In genomic region chr14:45563577-45563976, GRCm38 (mm10) we compare ENCODE assay signal across 8 mouse cellular contexts. TPM values are rescaled to one million over a fixed set of nuclear protein-coding genes. Genes with fewer than 3 reads are reported as not detected.
DNase-seq lines count a peak whose midpoint lies in the region; ATAC-seq lines count a peak whose summit lies in the region.

No protein-coding gene starts in this region.

- 80% methylated on average over 1 of the region's 1 CpGs for whole genome bisulfite sequencing in hindbrain, embryonic 16.5 days
- 100% methylated on average over 1 of the region's 1 CpGs for WGBS in stomach, embryonic 14.5 days

- H3K27ac ChIP-seq in hindbrain, embryonic 16.5 days (ENCODE audit: low read depth, low read length): peak overlapping the region; percentile 40; the same call in 1 of the 2 replicates
- no peak overlapping the region for H3K27ac ChIP-seq in stomach, embryonic 14.5 days (ENCODE audit: low read length)

- H3K27me3 ChIP-seq in hindbrain, embryonic 16.5 days (replicated peaks; ENCODE audit: control insufficient read depth, insufficient read depth, low read length): no peaks in the 10 kb centered on the region
- no peaks in the 10 kb centered on the region for H3K27me3 ChIP-seq in stomach, embryonic 14.5 days (ENCODE audit: control insufficient read depth, insufficient read depth, low read length)

- no peaks in the 10 kb centered on the region for H3K36me3 ChIP-seq in hindbrain, embryonic 16.5 days (ENCODE audit: control insufficient read depth, insufficient read depth, low read length)
- H3K36me3 ChIP-seq in stomach, embryonic 14.5 days (ENCODE audit: control insufficient read depth, insufficient read depth, low read length): no peaks in the 10 kb centered on the region

- H3K4me1 ChIP-seq in hindbrain, embryonic 16.5 days (ENCODE audit: control insufficient read depth, insufficient read depth, low read depth, low read length): peaks cover 7% of the 10 kb centered on the region
- 0 out of 2 replicates have a peak, but pooled peaks cover 3% of the 10 kb centered on the region for H3K4me1 ChIP-seq in stomach, embryonic 14.5 days (ENCODE audit: control insufficient read depth, insufficient read depth, low read length)

- DNase-seq in cerebellum, postnatal 14 days: peak; percentile 44 to 59
- no peak for DNase-seq in cerebellum, adult 9-10 months
- DNase-seq in ovary, postnatal 36 days (ENCODE audit: low spot score): peak; percentile 55
- DNase-seq in ovary, adult 18-20 months (ENCODE audit: low spot score): no peak
- peak; percentile 72 for DNase-seq in gastrocnemius, postnatal 14 days
- DNase-seq in thymus, postnatal 36 days: no peak

- no peak overlapping the region for H3K4me3 ChIP-seq in hindbrain, embryonic 16.5 days (ENCODE audit: low read length)
- H3K4me3 ChIP-seq in stomach, embryonic 14.5 days (ENCODE audit: low read depth, low read length): no peak overlapping the region

- intact Hi-C loops in gastrocnemius, postnatal 14 days (cut with DNase I; ENCODE audit: low total_unique reads): loop anchor here (10.0 kb wide), 1 partner anchor 131 kb away; no protein-coding TSS in a partner anchor

- no peaks in the 10 kb centered on the region for H3K9me3 ChIP-seq in hindbrain, embryonic 16.5 days (ENCODE audit: control insufficient read depth, low read length)
- no peaks in the 10 kb centered on the region for H3K9me3 ChIP-seq in stomach, embryonic 14.5 days (ENCODE audit: control insufficient read depth, low read depth, low read length)

- H3K9ac ChIP-seq in hindbrain, embryonic 16.5 days (ENCODE audit: low read depth, low read length): no peak overlapping the region
- H3K9ac ChIP-seq in stomach, embryonic 14.5 days (replicated peaks; ENCODE audit: low read depth, low read length): no peak overlapping the region

- ATAC-seq in hindbrain, embryonic 16.5 days: peak; percentile 74
- peak; percentile 67 for ATAC-seq in stomach, embryonic 14.5 days (ENCODE audit: insufficient number of reproducible peaks, insufficient read depth, low FRiP score, low read depth)

- H3K4me2 ChIP-seq in hindbrain, embryonic 16.5 days (ENCODE audit: low read length): no peak overlapping the region
- no peak overlapping the region for H3K4me2 ChIP-seq in stomach, embryonic 14.5 days (replicated peaks; ENCODE audit: low read depth, low read length)

RNA-seq across cellular contexts. Expression of gene Fermt2, which starts 33.7 kb away (rescaled TPM):
- 100 to 1,000 TPM; 180 to 188 TPM for total RNA-seq in gastrocnemius, postnatal 14 days (2021)
- 77.0 and 77.6 TPM in 2 replicates for polyA plus RNA-seq in hindbrain, embryonic 16.5 days (2015; fragmentation: Nextera tagmentation; extraction: Ambion mirVana)
- polyA plus RNA-seq in stomach, embryonic 14.5 days (2014; fragmentation: Nextera tagmentation; extraction: Ambion mirVana): 223 and 245 TPM in 2 replicates

Comparison
In these comparisons a context has a peak if more than half of its experiments do, and no peak if none do; other contexts are left out.
1. DNase-seq: peak in cerebellum, postnatal 14 days (2 of 2), ovary, postnatal 36 days (single experiment) and gastrocnemius, postnatal 14 days (single experiment); none in cerebellum, adult 9-10 months (single experiment), ovary, adult 18-20 months (single experiment) and thymus, postnatal 36 days (0 of 2).